Mouse (Mus musculus): Measurements from ENCODE around the gene Epb41.

Gene Epb41

GRCm38 (mm10) chr4:132074933-132075769, at the start of gene Epb41:
Gene Epb41 (minus strand): TSS chr4:132075321.
- DNase-seq (ENCODE audit: low read depth, low spot score): peak; percentile 96

DNA sequence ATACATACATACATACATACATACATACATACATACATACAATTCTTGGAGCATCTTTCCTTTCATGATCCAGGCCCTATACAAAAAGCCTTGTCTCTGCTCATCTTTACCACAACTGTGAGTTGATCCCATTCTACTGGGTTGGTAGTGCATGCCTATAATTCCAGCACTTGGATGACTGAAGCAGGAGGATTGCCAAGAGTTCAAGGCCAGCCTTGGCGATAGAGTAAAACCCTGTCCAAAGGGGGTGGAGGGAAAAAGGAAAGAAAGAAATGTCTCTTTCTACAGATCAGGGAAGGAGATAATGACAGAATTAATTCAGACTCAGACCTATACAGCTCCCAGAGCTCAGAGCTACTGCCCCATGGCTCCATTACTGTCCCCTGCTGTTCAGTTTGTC, 48.0 kb upstream of the Epb41 start:
- DNase-seq (ENCODE audit: low read depth, low spot score): no peak

DNA sequence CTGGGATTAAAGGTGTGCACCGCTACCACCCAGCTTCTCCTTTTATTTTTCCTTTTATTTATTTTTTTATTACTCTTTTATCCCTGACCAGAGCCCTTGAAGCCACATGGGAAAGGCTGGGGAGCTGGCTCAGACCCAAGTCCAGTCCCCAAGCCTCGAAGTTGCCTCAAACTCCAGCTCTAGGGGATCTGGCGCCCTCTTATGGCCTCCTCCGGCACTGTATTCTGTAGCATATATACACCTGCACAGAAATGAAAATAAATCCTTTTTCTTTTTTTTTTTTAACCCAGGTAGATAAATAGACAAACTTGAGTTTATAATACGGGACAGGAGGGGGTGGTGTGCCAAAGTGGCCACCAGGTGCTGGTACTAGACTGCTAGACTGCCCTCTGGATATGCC, 46.6 kb upstream of the Epb41 start:
- DNase-seq (ENCODE audit: low read depth, low spot score): no peak

DNA sequence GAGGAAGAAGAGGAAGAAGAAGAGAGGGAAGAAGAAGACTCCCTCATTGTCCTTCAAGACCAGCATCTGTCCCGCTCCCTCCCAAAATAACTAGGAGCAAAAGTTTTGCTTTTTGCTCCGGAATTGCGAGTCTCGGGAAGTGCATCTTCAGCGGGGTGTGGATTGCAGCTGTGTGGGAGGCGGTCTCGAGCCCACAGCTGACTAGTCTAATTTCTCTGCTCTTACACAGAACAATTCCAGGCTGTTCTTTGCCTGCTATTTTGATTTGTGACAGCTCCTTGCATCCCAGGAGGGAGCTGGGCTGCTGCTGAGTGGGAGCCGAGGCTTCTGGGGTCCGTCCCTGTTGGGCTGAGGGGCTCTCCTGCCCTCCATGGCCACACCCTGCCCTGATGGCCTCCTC, 44.4 kb upstream of the Epb41 start:
- no peak for DNase-seq (ENCODE audit: low read depth, low spot score)

DNA sequence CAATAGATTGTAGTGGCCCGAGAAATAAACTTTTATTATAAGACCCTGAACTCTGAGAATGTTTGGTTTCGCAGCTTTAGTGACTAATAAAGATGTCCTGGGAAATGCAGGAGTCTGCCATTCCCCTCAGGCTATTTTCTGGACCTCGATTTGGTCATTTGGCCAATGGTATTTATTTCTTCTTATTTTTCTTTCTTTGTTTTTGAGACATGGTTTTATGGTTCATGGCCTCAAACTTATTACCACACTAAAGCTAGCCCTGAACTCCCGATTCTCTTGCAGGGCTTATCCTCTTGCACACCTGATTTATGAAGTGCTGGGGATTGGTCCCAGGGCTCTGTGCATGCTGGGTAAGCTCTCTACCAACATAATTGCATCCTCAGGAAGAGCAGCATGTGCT, 41.2 kb upstream of the Epb41 start:
- DNase-seq (ENCODE audit: low read depth, low spot score): no peak

DNA sequence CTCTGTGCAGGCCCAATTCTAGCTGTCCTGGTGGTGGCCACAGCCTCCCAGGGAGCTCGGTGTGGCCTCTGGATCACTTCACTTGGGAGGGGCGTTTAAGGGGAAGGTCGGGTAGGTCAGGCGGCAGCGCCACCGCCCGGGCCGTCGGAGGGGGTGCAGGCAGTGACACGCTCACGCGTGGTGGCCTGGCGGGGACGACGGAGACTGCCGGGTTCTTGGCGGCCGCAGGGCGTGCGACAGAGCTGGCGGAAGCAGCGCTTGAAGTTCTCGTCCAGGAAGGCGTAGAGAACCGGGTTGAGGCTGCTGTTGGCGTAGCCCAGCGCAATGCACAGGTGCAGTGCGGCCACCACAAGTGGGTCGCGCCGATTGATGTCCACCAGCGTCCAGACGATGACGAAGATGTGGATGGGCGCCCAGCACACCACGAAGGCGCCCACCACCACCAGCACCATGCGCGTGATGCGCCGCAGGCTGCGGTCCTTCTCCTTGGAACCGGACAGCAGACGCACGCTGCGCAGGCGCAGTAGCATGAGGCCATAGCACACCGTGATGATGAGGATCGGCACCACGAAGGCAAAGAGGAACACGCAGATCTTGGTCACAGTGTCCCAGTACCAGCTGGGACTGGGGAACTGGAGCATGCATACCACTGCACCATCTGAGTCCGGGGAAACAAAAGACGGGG, 38.4 kb upstream of the Epb41 start:
- DNase-seq (ENCODE audit: low read depth, low spot score): no peak

GRCm38 (mm10) chr4:132111227-132111626, 36.1 kb upstream of the Epb41 start:
- no peak for DNase-seq (ENCODE audit: low read depth, low spot score)

- DNase-seq (ENCODE audit: low read depth, low spot score): no peak
These were observed 33.1 kb upstream of the Epb41 start for GRCm38 (mm10) chr4:132108221-132108620.

- no peak for DNase-seq (ENCODE audit: low read depth, low spot score)
These were observed 26.0 kb upstream of the Epb41 start for GRCm38 (mm10) chr4:132101152-132101551.

- DNase-seq (ENCODE audit: low read depth, low spot score): no peak
These were observed 24.4 kb upstream of the Epb41 start for GRCm38 (mm10) chr4:132099548-132099947.

GRCm38 (mm10) chr4:132095043-132095442, 19.9 kb upstream of the Epb41 start:
- DNase-seq (ENCODE audit: low read depth, low spot score): no peak

- no peak for DNase-seq (ENCODE audit: low read depth, low spot score)
These were observed 18.8 kb upstream of the Epb41 start for GRCm38 (mm10) chr4:132093928-132094327.

DNA sequence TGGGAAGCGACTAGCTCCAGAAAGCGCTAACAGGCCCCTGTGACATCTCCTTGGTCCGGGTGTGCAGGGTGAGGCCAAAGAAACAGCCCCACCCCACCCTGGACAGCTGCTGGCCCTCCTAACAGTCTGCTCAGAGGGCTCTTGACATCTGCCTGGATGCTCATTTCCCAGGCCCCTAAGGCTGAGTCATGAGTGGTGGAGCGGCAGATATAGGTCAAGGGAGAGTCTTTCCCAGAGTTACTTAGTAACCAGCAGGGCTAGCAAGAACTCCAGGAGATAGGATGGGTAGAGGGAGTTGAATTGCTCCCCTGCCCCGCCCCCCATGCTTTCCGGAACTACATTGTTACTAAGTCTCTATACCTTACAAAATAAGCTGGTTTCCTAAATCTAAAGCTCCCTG, 18.0 kb upstream of the Epb41 start:
- DNase-seq (ENCODE audit: low read depth, low spot score): no peak

- DNase-seq (ENCODE audit: low read depth, low spot score): no peak
These were observed 13.8 kb upstream of the Epb41 start for GRCm38 (mm10) chr4:132088921-132089320.

- no peak for DNase-seq (ENCODE audit: low read depth, low spot score)
These were observed 10.0 kb upstream of the Epb41 start for GRCm38 (mm10) chr4:132085114-132085513.

- DNase-seq (ENCODE audit: low read depth, low spot score): no peak
These were observed 5.4 kb upstream of the Epb41 start for GRCm38 (mm10) chr4:132080492-132080983.

DNA sequence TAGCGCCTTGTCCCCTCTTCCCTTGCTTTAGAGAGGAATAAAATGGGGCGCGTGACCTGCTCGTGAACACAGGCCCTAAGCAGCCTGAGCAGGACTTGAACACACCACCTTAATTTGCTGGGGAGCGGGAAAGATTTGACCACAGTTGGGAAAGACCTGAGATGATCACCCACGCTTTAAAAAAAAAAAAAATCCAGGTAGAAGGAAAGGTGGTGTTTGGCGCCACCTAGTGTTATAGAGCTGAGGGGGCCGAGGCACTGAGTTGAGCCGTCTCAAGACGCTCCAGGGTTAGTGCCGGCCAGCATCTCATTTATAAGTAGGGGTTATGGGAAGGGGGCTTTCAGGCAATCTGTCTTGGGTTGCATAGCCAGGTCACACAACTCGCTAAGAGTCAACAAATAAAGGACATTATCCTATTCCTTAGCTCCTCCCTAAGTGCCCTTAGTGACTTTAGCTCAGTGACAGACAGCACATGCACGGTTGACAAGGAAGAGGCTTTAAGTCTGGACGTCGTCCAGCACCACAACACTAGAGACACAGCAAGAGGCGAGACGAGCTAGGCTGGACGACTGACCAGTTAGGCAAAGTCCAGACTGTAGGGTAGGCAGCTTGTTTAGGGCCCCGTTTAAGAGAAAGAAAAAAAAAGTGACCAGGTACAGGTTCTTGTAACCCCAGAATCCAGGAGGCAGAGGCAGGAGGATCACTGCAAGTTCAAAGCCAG, 4.6 kb upstream of the Epb41 start:
- peak; percentile 65 for DNase-seq (ENCODE audit: low read depth, low spot score)

DNA sequence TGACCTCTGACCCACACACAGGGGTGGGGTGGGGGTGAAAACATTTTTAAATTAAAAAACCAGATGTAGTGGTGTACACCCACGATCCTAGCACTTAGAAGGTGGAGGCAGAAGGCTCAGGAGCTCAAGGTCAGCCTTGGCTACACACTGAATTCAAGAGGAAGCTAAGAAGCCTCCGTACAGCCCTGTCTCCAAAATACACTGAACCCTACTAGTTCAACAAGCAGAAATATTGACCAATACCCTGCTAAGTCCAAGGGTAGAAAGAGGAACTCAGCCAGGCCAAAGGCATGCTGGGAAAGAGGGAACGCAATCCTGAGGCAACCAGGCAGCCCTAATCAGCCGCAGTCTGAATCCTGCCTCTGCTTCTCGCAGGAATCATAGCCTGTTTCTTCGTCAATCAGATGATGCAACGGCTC, 3.2 kb upstream of the Epb41 start:
- DNase-seq (ENCODE audit: low read depth, low spot score): no peak

GRCm38 (mm10) chr4:132077445-132077844, 2.3 kb upstream of the Epb41 start:
- no peak for DNase-seq (ENCODE audit: low read depth, low spot score)

GRCm38 (mm10) chr4:132076480-132077405, 1.6 kb upstream of the Epb41 start:
- no peak for DNase-seq (ENCODE audit: low read depth, low spot score)

DNA sequence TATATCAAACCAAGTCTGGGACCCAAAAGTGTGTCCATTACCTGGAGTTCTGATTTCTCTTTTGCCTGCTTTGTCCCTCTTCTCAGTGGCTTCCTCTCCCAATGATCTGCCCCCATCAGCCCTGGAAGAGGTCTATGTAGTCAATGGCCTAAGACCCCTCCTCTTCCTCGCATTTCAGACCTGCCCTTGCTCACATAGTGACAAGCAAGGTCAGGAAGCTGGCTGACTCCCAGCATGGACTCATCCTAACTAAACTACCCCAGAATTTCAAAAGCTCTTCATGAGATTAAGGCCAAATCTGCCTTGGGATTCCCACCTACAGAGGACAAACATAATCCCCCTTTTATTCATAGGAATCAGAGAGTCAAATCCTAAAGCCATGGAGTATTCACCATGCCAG, 675 bp upstream of the Epb41 start:
- no peak for DNase-seq (ENCODE audit: low read depth, low spot score)

All from retina, adult 2 months (tissue).